Mouse (Mus musculus): ENCODE measurements at regions not wholly inside any gene's neighbourhood (a gene's known extent, or its start where the extent isn't known, plus 50 kb on each side); places are given as distances from the start of the nearest gene placed in this dataset.

GRCm38 (mm10) chr8:40127141-40127540, 547.7 kb upstream of the Adam24 start:
- Histone ChIP-seq H3K27me3 (ENCODE audit: control insufficient read depth, insufficient read depth, low read length) (no peaks in the 10 kb centered on the region), H3K9me3 (replicated peaks; ENCODE audit: control insufficient read depth, low read length) (peaks cover 4% of the 10 kb centered on the region; the same call in 1 of the 2 replicates), H3K27ac (ENCODE audit: low read length) (no peak overlapping the region), H3K4me2 (ENCODE audit: low read depth, low read length) (no peak overlapping the region), H3K9ac (ENCODE audit: low read length) (no peak overlapping the region), H3K4me1 (ENCODE audit: control insufficient read depth, insufficient read depth, low read length) (peaks cover 3% of the 10 kb centered on the region; the same call in 1 of the 2 replicates), H3K4me3 (ENCODE audit: low read length) (no peak overlapping the region), H3K36me3 (ENCODE audit: control insufficient read depth, insufficient read depth) (no peaks in the 10 kb centered on the region)
- WGBS: 77% methylated on average over 8 of the region's 8 CpGs
- no peak for ATAC-seq (replicated peaks; ENCODE audit: extremely low read depth, insufficient read depth, low FRiP score)

- Histone ChIP-seq H3K9ac (ENCODE audit: low read length) (no peak overlapping the region), H3K36me3 (ENCODE audit: control insufficient read depth, insufficient read depth) (no peaks in the 10 kb centered on the region), H3K9me3 (replicated peaks; ENCODE audit: control insufficient read depth, low read length) (no peaks in the 10 kb centered on the region), H3K4me2 (ENCODE audit: low read depth, low read length) (no peak overlapping the region), H3K4me3 (ENCODE audit: low read length) (no peak overlapping the region), H3K4me1 (ENCODE audit: control insufficient read depth, insufficient read depth, low read length) (no peaks in the 10 kb centered on the region), H3K27ac (ENCODE audit: low read length) (no peak overlapping the region), H3K27me3 (ENCODE audit: control insufficient read depth, insufficient read depth, low read length) (no peaks in the 10 kb centered on the region)
- ATAC-seq (replicated peaks; ENCODE audit: extremely low read depth, insufficient read depth, low FRiP score): no peak
- 20% methylated on average over 9 of the region's 9 CpGs for WGBS
Measured at GRCm38 (mm10) chr8:40132662-40133257, 542.1 kb upstream of the Adam24 start.

GRCm38 (mm10) chr8:40150911-40151797, 523.7 kb upstream of the Adam24 start:
- no peaks in the 10 kb centered on the region for H3K36me3 ChIP-seq (ENCODE audit: control insufficient read depth, insufficient read depth)
- H3K4me1 ChIP-seq (ENCODE audit: control insufficient read depth, insufficient read depth, low read length): peaks cover 2% of the 10 kb centered on the region; the same call in 1 of the 2 replicates
- no peaks in the 10 kb centered on the region for H3K9me3 ChIP-seq (replicated peaks; ENCODE audit: control insufficient read depth, low read length)
- peak overlapping the region; percentile 43 for H3K4me3 ChIP-seq (ENCODE audit: low read length)
- 0 out of 2 replicates have a peak, but pooled peaks have one; percentile 37 for ATAC-seq (replicated peaks; ENCODE audit: extremely low read depth, insufficient read depth, low FRiP score)
- H3K27ac ChIP-seq (ENCODE audit: low read length): no peak overlapping the region
- no peaks in the 10 kb centered on the region for H3K27me3 ChIP-seq (ENCODE audit: control insufficient read depth, insufficient read depth, low read length)
- peak overlapping the region; percentile 63 for H3K9ac ChIP-seq (ENCODE audit: low read length)
- 20% methylated on average over 21 of the region's 21 CpGs for WGBS
- peak overlapping the region; percentile 70 for H3K4me2 ChIP-seq (ENCODE audit: low read depth, low read length)

- Histone ChIP-seq H3K27me3 (ENCODE audit: control insufficient read depth, insufficient read depth, low read length) (no peaks in the 10 kb centered on the region), H3K4me1 (ENCODE audit: control insufficient read depth, insufficient read depth, low read length) (peaks cover 2% of the 10 kb centered on the region; the same call in 1 of the 2 replicates), H3K4me3 (ENCODE audit: low read length) (no peak overlapping the region), H3K9me3 (replicated peaks; ENCODE audit: control insufficient read depth, low read length) (no peaks in the 10 kb centered on the region), H3K9ac (ENCODE audit: low read length) (no peak overlapping the region), H3K27ac (ENCODE audit: low read length) (no peak overlapping the region), H3K4me2 (ENCODE audit: low read depth, low read length) (no peak overlapping the region), H3K36me3 (ENCODE audit: control insufficient read depth, insufficient read depth) (no peaks in the 10 kb centered on the region)
- WGBS: 52% methylated on average over 2 of the region's 2 CpGs
- no peak for ATAC-seq (replicated peaks; ENCODE audit: extremely low read depth, insufficient read depth, low FRiP score)
Measured at GRCm38 (mm10) chr8:40152451-40152850, 522.4 kb upstream of the Adam24 start.

GRCm38 (mm10) chr8:40186715-40187583, 487.9 kb upstream of the Adam24 start:
- 38% methylated on average over 17 of the region's 17 CpGs for WGBS
- Histone ChIP-seq H3K27me3 (ENCODE audit: control insufficient read depth, insufficient read depth, low read length) (no peaks in the 10 kb centered on the region), H3K27ac (ENCODE audit: low read length) (no peak overlapping the region), H3K4me1 (ENCODE audit: control insufficient read depth, insufficient read depth, low read length) (no peaks in the 10 kb centered on the region), H3K4me2 (ENCODE audit: low read depth, low read length) (peak overlapping the region; percentile 58), H3K9ac (ENCODE audit: low read length) (no peak overlapping the region), H3K9me3 (replicated peaks; ENCODE audit: control insufficient read depth, low read length) (no peaks in the 10 kb centered on the region), H3K36me3 (ENCODE audit: control insufficient read depth, insufficient read depth) (no peaks in the 10 kb centered on the region), H3K4me3 (ENCODE audit: low read length) (peak overlapping the region; percentile 31)
- ATAC-seq (replicated peaks; ENCODE audit: extremely low read depth, insufficient read depth, low FRiP score): no peak

- H3K4me1 ChIP-seq (ENCODE audit: control insufficient read depth, insufficient read depth, low read length): no peaks in the 10 kb centered on the region
- H3K4me3 ChIP-seq (ENCODE audit: low read length): no peak overlapping the region; the same call in 1 of the 2 replicates
- no peak overlapping the region for H3K9ac ChIP-seq (ENCODE audit: low read length)
- no peak for ATAC-seq (replicated peaks; ENCODE audit: extremely low read depth, insufficient read depth, low FRiP score)
- H3K36me3 ChIP-seq (ENCODE audit: control insufficient read depth, insufficient read depth): no peaks in the 10 kb centered on the region
- under 1% methylated on average over 5 of the region's 5 CpGs for WGBS
- no peaks in the 10 kb centered on the region for H3K27me3 ChIP-seq (ENCODE audit: control insufficient read depth, insufficient read depth, low read length)
- no peaks in the 10 kb centered on the region for H3K9me3 ChIP-seq (replicated peaks; ENCODE audit: control insufficient read depth, low read length)
- peak overlapping the region; percentile 58 for H3K4me2 ChIP-seq (ENCODE audit: low read depth, low read length)
- H3K27ac ChIP-seq (ENCODE audit: low read length): no peak overlapping the region
Measured at GRCm38 (mm10) chr8:40187584-40187934, 487.3 kb upstream of the Adam24 start.

- H3K9me3 ChIP-seq (replicated peaks; ENCODE audit: control insufficient read depth, low read length): no peaks in the 10 kb centered on the region
- H3K4me3 ChIP-seq (ENCODE audit: low read length): no peak overlapping the region
Measured at GRCm38 (mm10) chr8:40192266-40192665, 482.6 kb upstream of the Adam24 start.

GRCm38 (mm10) chr8:40193148-40193547, 481.7 kb upstream of the Adam24 start:
- Histone ChIP-seq H3K4me1 (ENCODE audit: control insufficient read depth, insufficient read depth, low read length) (no peaks in the 10 kb centered on the region), H3K27ac (ENCODE audit: low read length) (no peak overlapping the region), H3K9me3 (replicated peaks; ENCODE audit: control insufficient read depth, low read length) (no peaks in the 10 kb centered on the region), H3K4me2 (ENCODE audit: low read depth, low read length) (no peak overlapping the region), H3K9ac (ENCODE audit: low read length) (no peak overlapping the region), H3K4me3 (ENCODE audit: low read length) (no peak overlapping the region), H3K27me3 (ENCODE audit: control insufficient read depth, insufficient read depth, low read length) (no peaks in the 10 kb centered on the region), H3K36me3 (ENCODE audit: control insufficient read depth, insufficient read depth) (no peaks in the 10 kb centered on the region)
- 26% methylated on average over 1 of the region's 1 CpGs for WGBS
- no peak for ATAC-seq (replicated peaks; ENCODE audit: extremely low read depth, insufficient read depth, low FRiP score)

More at GRCm38 (mm10) chr8:40192266-40192665, 482.6 kb upstream of the Adam24 start:
- no peak for ATAC-seq (replicated peaks; ENCODE audit: extremely low read depth, insufficient read depth, low FRiP score)
- Histone ChIP-seq H3K27me3 (ENCODE audit: control insufficient read depth, insufficient read depth, low read length) (no peaks in the 10 kb centered on the region), H3K4me1 (ENCODE audit: control insufficient read depth, insufficient read depth, low read length) (no peaks in the 10 kb centered on the region), H3K9ac (ENCODE audit: low read length) (no peak overlapping the region), H3K4me2 (ENCODE audit: low read depth, low read length) (no peak overlapping the region), H3K27ac (ENCODE audit: low read length) (no peak overlapping the region), H3K36me3 (ENCODE audit: control insufficient read depth, insufficient read depth) (no peaks in the 10 kb centered on the region)

Measured in heart, embryonic 16.5 days (tissue).